Comparison of ENCODE assay signal across 20 mouse cellular contexts in the genomic region with DNA sequence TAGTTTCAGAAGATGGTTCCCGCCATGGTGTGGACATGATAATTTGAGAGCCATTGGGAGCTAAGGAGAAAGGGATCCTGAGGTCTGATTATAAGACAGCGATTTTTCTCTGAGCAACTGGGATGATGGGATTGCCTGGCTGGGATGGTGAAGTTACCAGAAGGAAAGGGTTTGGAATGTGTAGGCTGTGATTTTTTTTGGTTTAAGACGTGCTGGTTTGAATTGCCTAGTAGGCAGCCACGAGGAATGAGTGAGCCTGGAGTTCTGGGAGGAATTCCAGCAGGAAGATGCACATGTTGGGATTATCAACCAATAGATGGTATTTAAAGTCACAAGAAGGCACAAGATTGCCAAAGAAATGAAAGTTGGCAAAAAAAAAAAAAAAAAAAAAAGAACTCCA.
DNase-seq lines count a peak whose midpoint lies in the region; ATAC-seq and TF ChIP-seq lines count a peak whose summit lies in the region.
"Had no signal": no experiment of that assay in that cellular context is flagged by ENCODE, and none has a peak within 500 bp of the region (broad histone marks: within the 10 kb centered on the region; RNA-seq: fewer than 3 reads in every experiment).

No protein-coding gene starts in this region.

- no peak overlapping the region for H3K4me3 ChIP-seq in left cerebral cortex, adult 2 months
- H3K4me3 ChIP-seq: embryonic facial prominence, embryonic 12.5 days; forebrain, embryonic 15.5 days; heart, embryonic 13.5 days; hindbrain, embryonic 15.5 days had no signal

- no peak overlapping the region for H3K27ac ChIP-seq in left cerebral cortex, adult 2 months
- H3K27ac ChIP-seq: embryonic facial prominence, embryonic 12.5 days; forebrain, embryonic 15.5 days; heart, embryonic 13.5 days; hindbrain, embryonic 15.5 days had no signal

- ATAC-seq in frontal cortex, adult (ENCODE audit: low TSS enrichment) = peak; percentile 81
- ATAC-seq: CD4-positive, CD25-positive, alpha-beta regulatory T cell, adult 4 months; forebrain, embryonic 15.5 days had no signal

- DNase-seq in frontal cortex, postnatal 10 days (ENCODE audit: low spot score in 2 of 2) = no peak
- DNase-seq in layer of hippocampus, adult 11-12 months (ENCODE audit: low spot score) = peak; percentile 23
- DNase-seq in layer of hippocampus, adult 9-10 months (ENCODE audit: low spot score) = no peak
- peak; percentile 24 for DNase-seq in left cerebral cortex, adult 11 months (ENCODE audit: low spot score)
- DNase-seq in left cerebral cortex, adult 2 months (ENCODE audit: extremely low spot score in 1 of 2, low spot score in 2 of 2) = no peak
- DNase-seq in brain, adult 2 months (ENCODE audit: low read depth, low spot score) = peak; percentile 79
- DNase-seq: adrenal gland, adult 8-10 months; adrenal gland, postnatal 36 days; B cell, adult 2 months; cerebellum, adult 11-12 months; cerebellum, adult 9-10 months; cerebellum, postnatal 25 days; gastrocnemius, postnatal 14 days; heart, postnatal 36 days had no signal

- intact Hi-C loops in left cerebral cortex, adult 2 months (cut with DNase I) = no loop called here

- TF ChIP-seq CTCF in left cerebral cortex, adult 2 months (IDR thresholded peaks at IDR 0.05) = no peak

Comparison
In these comparisons a context has a peak if more than half of its experiments do, and no peak if none do; other contexts are left out.
1. DNase-seq: peak in layer of hippocampus, adult 11-12 months (single experiment), left cerebral cortex, adult 11 months (single experiment) and brain, adult 2 months (single experiment); none in frontal cortex, postnatal 10 days (0 of 2), layer of hippocampus, adult 9-10 months (single experiment) and left cerebral cortex, adult 2 months (0 of 2).